Mouse (Mus musculus) lung, adult 18-20 months (tissue): ENCODE results near the gene Mif4gd.
"Not testable (repeated sequence)": the region's sequence is repeated elsewhere in the genome, so short reads cannot be mapped to it uniquely, and the experiment has no call there.

Experiments used
- DNase-seq, 2 experiments: peaks; one replicate each; pipeline ENCODE4 v3.0.0; 2022; ENCODE audit warnings: mixed read lengths in 2 of 2

The Mif4gd gene

DNA sequence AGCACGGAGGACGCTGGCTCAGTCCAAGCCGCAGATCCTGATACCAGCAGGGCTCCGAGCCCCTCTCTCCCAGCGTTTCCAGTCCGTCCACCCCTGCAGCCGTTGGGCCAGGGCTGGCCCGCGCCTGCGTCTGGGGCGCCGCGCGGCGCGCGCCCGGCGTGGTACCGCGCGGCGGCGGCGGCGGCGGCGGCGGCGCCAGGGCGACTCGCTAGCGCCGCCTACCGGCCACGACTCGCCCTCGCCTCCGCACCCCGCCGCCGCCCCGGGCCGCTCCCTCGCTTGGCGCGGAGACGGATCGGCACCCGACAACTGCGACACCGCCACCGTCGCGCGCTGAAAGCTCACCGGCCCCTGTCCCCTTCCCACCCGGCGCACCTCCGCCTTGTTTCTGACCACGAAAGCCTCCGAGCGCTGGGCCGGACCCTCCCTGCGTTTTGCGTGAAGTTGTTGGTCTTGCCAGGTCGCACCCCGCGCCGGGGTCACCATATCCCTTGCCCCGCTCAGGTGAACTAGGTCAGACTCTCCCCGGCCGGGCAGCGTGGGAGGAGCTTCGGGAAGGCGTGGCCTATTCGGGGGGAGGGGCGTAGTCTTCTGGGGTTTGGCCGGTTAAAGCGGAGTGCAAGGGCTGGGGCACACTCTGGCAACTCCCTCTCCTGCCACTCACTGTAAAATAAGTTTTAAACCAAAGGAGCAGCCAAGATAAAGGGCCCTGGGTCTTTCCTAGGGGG, at the start of gene Mif4gd:
Gene Mif4gd, minus strand, starts transcription at position 560 of the 728 bp plus-strand sequence.
- DNase-seq = peak; percentile 96

DNA sequence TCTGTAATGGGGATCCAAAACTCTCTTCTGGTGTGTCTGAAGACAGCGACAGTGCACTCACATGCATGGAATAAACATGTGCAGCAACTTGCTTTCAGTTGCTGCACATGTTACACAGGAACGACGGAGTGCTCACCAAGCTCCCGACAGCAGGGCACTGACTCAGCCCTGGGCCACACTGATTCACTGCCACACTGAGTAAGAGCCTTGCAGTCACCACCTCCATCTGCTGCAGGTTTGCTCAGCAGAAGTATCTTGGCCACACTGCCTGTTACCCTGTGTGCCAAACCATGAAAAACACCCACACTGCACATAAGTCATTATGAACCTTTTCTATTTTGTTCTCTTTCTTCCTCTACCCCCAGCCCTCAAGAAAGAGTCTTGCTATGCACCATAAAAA, 47.6 kb upstream of the Mif4gd start:
- no peak for DNase-seq

DNA sequence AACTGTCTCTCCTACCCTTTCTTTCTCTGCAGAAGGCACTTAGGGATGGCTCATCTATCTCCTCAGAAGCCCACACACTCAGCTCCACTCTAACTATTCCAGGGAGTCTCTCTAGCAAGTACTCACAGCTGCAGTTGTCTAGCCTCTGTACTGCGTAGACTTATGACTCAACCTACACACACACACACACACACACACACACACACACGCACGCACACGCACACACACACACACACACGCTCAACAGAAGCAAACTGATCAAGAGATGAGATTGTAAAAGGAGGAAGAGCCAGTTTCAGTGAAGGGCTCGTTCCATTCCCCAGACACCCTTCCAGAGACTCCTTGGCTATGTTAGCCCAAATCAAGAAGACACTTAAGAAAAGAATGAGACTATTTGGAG, 45.8 kb upstream of the Mif4gd start:
- DNase-seq = no peak

DNA sequence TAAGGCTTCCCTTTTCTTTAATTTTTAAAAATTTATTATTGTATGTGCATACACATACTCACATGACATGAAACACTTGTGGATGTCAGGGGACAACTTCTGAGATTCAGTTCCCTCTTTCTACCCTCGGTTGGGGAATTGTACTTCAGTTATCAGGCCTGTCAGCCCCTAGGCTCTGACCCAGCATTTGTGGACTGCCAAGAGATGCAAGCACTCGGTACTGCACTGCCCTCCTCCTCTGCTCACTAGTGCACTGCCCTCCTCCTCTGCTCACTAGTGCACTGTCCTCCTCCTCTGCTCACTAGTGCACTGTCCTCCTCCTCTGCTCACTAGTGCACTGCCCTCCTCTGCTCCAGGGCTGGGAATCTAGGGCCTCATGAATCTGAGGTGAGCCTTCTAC, 41.4 kb upstream of the Mif4gd start:
- no peak for DNase-seq

DNA sequence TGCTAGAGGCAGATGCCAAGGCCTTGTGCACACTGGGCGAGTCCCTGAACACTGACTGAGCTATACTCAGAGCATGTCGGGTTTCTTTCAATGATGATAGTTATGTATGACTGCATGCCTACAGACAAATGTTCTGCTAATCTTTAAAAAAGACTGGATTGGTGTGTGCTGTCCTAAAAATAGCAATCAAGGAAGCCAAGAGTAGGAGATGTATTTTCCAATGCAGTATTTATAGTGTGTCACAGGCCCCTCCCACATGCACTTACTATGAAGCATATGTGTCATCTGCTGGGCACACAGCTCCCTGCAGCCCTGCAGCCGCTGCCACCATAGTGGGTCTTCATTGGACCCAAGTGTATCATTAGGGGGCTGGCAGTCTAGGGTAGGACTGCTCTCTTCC, 40.4 kb upstream of the Mif4gd start:
- no peak for DNase-seq

DNA sequence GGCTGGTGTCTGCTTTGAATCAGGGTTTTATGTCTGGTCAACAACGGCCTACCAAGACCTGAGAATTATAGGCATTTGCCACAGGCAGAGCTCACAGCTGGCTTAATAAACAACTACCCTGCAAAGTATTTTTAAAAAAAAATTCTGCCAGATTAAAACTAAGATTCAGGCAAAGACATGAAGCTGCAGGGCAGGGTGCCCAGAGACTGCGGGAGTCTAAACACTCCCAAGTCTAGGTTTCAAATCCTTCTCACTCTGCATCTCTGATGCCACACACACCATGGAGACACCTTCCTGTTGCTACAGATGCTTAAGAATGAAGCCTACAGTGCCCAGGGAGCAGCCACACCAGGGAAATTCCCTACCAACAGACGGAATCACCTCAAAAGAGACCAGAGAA, 38.9 kb upstream of the Mif4gd start:
- no peak for DNase-seq

DNA sequence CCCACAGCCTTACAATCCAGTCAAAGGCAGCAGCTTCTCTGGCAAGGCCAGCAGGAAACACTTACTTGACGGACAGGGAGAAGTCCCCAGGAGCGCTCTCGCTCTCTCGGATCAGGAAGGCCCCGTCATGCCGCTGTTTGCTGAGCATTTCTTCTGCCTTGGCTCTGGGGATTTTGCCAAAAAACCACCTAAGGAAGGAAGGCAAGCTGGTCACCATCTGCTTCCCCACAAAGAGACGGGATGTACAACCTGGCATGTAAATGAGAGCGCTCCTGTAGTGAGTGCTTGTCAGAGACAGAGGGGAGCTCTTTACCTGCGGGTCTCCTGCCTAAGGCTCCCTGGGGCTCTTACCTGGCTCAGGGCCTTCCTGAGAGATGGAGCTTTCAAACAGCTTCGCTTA, 36.9 kb upstream of the Mif4gd start:
- no peak for DNase-seq

DNA sequence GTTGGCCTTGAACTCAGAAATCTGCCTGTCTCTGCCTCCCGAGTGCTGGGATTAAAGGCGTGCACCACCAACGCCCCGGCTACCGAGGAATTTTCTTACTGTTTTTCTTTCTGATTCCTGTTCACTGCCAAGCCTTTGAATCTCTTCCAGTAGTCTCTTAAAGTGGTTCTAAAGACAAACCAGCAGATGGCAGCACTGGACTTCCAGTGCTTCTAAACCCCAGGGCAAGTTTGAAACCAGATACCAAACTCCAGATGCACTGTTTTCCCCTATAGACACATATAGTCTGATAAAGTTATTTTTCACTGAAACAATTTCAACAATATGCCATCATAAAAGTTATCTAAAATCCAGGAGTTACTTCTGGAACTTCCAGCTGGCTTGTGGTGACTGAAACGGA, 34.7 kb upstream of the Mif4gd start:
- peak in 1 of 2 experiments; percentile 65 for DNase-seq

DNA sequence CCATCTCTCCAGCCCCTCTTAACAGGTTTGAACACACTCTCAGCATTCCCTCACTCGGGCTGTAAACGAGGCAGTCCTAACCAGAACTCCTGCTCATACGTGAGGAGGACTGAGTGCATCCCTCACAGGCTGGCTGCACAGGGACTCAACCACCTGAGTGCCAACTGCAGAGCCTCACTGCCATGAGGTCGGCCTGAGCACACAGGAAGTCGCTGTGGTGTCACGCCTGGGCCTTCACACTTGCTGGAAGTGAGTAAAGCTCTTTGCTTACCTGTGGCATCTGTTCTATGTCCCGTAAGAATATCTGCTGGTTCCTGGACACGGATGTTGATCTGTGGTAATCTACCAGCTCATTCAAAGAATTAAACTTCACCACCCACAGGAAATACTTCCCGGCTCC, 33.7 kb upstream of the Mif4gd start:
- no peak for DNase-seq

DNA sequence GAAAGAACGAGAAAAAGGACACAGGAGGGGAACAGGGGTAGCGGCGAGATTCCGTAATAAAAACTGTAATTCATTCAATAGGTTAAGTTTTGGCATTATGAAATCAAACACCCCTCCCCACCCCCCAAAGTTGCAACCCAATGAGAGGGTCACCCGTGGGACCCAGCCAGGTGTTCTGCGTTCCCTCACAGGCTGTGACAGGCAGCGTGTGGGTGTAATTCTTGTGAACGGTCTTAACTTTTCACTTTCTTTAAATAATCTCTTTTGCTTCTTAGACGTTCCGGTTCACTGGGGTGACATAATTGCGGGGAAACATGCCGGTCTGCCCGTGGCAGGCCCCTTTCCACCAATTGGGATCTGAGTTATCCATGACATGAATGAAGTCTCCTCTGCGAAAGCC, 32.7 kb upstream of the Mif4gd start:
- DNase-seq = not testable (repeated sequence)

DNA sequence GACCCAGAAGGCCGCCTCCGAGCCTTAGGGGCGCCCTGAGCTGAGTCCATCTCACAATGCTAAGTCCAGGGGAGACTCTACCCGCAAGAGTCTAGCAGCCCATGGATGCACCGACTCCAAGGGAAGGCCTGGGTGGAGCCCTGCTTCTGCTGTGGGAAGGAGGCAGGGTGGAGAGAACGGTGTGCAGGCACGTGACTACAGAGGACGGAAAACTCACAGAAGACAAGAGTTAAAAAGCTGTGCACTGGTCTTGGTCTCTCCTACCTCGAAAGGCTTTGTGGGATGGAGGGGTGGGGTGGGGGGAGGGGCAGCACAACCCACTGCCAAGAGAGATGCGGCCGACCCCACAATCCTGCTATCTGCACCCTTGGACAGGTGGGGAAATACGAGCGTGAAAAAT, 31.5 kb upstream of the Mif4gd start:
- DNase-seq = no peak

DNA sequence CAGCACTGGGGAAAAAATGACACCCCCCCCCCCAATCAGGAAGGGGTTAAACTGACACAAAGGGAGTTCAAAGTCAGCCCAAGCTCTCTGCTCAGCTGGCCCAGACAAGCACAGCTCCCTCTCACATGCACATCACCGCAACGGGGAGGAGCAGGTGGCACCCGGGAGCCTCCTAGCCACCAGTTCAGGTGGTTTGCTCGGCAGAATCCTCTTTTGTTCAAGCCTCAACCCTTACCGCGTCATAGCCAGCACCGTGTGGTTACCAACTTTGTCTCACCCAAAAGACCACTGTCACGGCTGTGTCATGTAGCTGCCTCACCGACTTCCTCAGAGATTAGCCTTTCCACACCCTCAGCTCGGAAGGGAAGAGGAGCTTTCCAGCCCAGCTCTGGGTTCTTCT, 30.5 kb upstream of the Mif4gd start:
- DNase-seq = no peak

DNA sequence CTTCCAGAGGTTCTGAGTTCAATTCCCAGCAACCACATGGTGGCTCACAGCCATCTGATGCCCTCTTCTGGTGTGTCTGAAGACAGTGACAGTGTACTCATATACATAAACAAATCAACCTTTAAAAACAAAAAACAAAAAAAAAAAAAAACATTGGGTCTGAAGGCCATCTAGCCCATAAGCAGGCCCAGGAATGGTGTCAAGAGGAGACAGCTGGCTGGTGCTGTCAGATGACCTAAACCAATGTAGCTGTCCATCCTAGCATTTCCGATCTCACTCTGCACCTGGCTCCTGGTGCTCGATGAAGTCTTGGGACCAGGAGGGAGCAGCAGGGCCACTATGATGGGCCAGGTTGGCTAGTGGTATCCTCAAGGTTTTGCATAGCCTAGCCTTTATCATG, 29.9 kb upstream of the Mif4gd start:
- no peak for DNase-seq

DNA sequence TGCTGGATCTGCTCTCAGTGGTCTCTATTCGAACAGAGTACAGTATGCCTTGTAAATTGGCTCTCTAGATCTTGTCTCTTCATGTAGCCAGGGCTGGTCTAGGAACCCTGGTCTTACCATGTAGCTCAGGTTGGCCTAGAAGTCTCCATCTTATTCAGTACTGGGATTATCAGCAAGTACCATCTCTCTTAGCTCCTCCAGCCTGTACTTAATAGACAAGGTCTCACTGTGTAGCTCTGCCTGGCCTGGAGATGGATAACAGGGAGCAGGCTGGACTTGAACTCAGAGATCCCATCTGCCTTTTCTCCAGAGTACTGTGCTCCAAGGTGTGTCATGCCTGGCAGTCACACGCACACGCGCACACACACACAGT, 28.9 kb upstream of the Mif4gd start:
- DNase-seq = no peak

DNA sequence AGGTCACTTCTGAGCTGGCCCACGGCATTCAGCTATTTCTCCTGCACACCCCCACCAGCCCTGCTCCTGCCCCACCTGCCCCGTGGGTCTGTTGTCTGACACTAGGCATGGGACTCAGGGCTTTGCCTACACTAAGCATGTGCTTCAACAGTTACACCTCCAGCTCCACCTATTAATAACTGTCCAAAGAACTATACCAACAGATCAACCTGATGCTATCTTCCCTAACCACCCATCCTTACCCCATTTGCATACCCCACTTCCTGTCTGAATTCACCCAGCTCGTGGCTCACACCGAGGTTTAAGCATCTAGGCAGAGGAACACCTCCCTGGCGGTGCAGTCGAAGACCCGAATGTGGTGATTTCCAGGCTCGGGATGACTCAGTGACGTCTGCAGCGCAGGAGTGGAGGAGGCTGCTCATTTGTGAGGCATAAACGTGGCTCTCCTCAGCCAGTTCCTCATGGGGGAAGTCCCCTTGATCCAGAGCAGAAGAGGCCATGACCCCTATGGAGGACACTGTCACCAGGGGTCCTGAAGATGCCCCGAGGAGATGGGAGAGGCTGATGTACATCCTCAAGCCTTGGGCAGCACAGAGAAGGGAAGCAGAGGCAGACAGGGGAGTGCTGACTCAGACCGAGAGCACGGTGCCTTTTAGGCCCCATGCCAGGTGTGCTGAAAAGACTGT, 28.4 kb upstream of the Mif4gd start:
- DNase-seq = peak in 1 of 2 experiments; percentile 52

DNA sequence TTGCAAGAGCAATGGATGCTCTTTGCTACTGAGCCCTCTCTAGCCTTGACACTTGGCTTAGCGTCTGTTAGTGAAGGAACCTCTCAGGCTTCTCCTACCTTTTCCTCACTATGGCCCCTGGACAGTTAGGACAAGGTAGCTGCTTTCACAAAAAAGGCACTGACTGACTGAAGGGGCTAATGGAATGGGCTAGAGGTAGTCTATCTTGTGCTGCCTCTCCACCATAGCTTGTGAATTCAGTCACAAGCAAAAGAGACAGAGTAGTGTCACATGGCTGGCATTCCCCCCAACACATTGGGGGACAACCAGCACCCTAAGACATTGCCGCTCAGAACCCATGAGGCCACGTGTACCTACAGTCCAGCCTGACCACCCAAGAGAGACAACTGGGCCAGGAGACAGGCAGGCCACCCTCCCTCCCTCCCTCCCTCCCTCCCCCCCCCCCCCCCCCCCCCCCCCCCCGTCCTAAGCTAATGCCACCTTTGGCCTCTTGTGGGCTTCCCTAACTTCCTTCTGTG, 27.6 kb upstream of the Mif4gd start:
- no peak for DNase-seq

DNA sequence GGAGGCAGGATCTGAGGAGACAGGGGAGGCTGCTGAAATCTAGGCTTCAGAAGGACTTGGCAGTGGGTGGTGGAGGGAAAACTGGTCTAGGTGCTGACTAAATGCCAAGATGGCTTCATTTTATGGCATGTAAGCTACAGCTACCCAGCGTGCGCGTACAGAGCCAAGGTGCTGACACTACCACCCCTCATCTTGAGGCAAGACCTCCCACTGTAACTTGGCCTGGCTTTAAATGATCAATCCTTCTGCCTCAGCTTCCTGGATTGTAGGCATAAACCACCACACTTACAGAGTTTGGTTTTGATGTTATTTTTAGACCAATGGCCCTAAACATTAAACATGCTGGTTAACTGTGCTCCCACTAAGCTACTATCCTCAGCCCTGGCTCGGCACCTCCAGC, 26.8 kb upstream of the Mif4gd start:
- DNase-seq = no peak

DNA sequence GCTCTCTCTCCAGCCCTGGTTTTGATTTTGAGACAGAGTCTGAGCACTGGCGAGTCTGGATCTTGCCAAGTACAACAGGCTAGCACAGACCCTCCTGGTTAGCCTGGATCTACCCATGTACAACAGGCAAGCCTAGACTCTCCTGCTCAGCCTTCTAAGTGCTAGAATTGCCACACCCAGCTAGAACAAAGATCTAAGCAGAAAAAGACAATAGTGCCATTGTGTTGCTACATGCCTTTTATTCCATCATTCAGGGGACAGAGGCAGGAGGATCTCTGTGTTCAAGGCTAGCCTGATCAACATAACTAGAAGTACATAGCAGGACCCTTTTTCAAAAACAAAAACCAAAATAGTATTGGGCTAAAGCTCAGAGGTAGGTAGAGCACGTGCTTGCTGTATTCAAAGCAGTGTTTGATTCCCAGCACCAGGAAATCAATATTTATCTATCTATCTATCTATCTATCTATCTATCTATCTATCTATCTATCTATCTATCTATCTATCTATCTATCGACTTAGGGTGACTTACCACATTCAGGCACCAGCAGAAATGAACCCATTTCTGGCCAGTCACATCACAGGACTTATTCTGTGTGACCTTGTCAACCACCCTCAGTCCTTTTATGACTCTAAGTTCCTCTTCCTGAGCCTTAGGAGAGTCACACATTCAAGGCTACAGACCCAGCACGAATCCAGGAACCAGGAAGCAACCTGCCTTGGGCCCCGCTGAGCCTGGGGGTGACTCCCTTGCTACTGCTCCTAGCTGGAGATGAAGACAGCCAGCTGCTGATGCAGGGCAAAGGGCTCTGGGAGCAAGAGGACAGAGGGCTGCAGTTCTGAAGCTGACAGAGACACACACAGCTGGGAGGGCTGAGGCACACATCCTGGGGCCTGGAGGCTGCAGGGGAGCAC, 26.0 kb upstream of the Mif4gd start:
- no peak for DNase-seq

DNA sequence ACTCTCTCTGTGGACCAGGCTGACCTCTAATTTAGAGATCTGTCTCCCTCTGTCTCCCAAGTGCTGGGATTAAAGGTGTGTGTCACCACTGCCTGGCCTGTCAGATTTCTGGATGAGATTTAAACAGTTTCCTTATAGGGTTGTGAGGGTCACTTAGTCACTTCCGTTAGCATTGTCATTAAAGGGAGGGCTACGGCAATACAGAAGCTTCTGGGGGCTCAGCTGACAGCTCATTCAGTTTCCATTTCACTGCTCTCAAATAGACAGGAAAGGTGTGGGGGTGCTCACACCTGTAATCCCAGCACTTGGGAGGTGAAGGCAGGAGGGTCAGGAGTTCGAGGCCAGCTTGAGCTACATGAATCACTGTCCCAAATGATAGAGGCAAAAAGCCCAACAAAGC, 24.2 kb upstream of the Mif4gd start:
- no peak for DNase-seq

DNA sequence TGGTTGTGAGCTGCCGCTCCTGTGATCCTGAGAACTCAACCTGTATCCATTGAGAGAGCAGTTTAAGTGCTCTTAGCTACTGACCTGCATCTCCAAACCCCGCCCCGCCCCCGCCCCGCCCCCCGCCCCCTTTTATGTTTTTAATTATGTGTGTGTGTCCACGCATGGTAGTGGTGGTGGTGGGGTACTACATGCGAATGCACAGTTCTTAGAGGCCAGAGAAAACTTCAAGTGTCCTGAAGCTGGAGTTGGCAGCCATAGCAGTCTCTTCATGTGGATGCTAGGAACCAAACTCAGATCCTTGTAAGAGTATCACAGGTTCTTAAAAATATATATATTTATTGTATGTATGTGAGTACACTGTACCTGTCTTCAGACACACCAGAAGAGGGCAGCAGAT, 22.7 kb upstream of the Mif4gd start:
- DNase-seq = no peak

DNA sequence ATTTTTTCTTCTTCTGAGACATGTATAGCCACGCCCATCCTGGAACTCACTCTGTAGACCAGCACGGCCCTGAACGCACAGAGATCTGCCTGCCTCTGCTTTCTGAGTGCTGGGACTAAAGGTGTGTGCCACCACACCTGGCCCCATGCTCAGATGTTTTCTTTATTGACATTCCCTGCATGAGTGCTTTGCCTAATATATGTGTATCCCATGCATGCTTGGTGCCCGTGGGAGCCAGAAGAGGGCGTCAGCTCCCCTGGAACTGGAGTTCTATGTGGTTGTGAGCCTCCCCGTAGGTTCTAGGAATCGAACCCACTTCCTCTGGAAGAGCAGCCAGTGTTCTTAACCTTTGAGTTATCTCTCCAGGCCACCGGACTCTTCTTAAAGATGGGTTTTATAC, 22.3 kb upstream of the Mif4gd start:
- no peak for DNase-seq

DNA sequence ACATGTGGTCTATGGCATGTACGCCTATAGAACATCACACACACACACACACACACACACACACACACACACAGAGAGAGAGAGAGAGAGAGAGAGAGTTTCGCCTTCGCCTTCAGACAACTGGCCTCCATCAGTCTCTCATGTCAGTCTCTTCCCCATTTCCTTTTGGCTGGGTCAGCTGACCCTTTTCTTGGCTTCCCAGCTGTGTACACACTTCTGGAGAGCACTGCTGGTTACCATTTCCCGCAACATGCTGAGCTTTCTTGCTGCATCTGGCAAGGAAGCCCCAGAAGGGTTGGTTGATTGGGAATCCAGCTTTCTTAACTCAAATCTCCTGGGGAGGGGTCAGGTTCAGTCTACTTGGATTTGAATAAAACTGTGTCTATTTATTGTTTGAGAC, 21.3 kb upstream of the Mif4gd start:
- peak in 1 of 2 experiments; percentile 28 for DNase-seq

DNA sequence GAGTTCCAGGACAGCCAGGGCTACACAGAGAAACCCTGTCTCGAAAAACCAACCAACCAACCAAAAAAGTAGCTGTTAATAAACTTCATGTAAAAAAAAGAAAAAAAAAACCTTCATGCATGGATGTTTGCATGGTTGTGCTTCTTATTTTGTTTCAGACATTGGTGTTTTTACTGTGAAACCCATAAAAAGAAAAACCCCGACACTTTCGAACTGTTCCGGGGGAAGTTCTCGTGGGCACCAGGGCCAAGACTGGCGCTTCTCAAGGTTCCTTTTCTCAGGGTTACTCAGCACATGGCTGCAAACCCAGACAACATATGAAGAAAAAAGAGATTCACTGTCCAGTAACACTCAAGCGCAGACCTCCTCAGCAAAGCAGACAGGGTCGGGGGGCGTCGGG, 20.1 kb upstream of the Mif4gd start:
- no peak for DNase-seq

DNA sequence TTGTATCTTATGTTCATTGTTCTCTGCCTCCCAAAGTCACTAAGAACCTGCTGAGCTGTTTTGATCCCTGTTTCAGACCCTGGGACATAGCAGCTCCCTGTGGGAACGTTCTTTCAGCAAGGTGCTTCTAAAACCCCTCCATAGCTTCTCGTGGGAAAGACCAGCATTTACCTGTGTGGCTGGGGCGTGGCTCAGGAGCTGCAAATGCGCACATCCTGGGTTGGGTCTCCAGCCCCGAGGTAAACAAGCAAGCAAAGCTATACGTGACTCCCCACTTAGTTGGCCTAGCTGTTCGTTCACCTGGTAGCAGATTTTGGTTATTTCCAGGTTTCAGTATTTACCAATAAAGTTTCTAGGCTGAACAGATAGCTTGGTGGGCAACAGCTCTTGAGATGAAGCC, 19.5 kb upstream of the Mif4gd start:
- DNase-seq = no peak
